Mouse (Mus musculus) E14TG2a.4 (cell line): Measurements from ENCODE around the gene Rps15.

Experiments used
- CTCF ChIP-seq: conservative IDR thresholded peaks from 2 replicates; pipeline ENCODE4 v1.5.1; 2014; ENCODE audit warnings: low read length
- NANOG ChIP-seq: IDR thresholded peaks from 2 replicates; pipeline ENCODE4 v1.6.1; 2014; ENCODE audit warnings: borderline replicate concordance, low read length, mixed read lengths
- POU5F1 ChIP-seq: IDR thresholded peaks from 2 replicates; pipeline ENCODE4 v1.6.1; 2014; ENCODE audit warnings: low read length, borderline replicate concordance

GRCm38 (mm10) chr10:80325045-80325444 is 32.8 kb downstream of the Rps15 start:
- TF ChIP-seq CTCF (no peak), NANOG (no peak), POU5F1 (no peak)
